Mouse (Mus musculus): ENCODE data around the gene Noa1.

DNA sequence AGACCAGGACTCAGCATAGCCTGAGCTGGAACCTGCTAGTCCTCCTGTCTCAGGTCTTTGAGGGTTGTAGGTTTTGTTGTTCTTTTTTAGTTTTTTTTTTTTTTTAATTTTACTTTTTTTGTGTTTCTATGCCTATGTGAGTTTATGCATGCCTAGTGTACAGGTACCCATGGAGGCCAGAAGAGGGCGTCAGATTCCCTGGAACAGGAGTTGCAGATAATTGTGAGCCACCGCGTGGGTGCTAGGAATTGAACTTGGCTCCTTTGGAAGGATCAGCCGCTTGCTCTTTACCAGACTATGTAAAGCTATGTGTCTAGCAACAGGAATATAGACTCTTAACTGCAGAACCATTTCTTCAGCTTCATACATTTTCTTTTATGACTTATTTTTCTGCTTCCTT is 4.3 kb upstream of the Noa1 start:
- TF ChIP-seq CTCF (IDR thresholded peaks at IDR 0.05; ENCODE audit: low read depth), result no peak
- TF ChIP-seq EP300 (IDR thresholded peaks at IDR 0.05; ENCODE audit: low read depth), result no peak
